Mouse (Mus musculus): ENCODE results near the gene Nab2.

Nab2 gene

GRCm38 (mm10) chr10:127614236-127615033 is 53.9 kb downstream of the Nab2 start:
- DNase-seq, result peak in 1 of 2 experiments; percentile 64

- DNase-seq, result no peak
Observed at GRCm38 (mm10) chr10:127612079-127612775, 56.1 kb downstream of the Nab2 start.
